Mouse (Mus musculus) heart, postnatal 0 days (tissue): ENCODE measurements around the gene Shh. TPM values are rescaled to one million over a fixed set of nuclear protein-coding genes. Genes with fewer than 3 reads are reported as not detected.

ENCODE experiments used
- ATAC-seq: fragments of 200-750 bp; cut with Nextera tagmentation; 2 replicates; pipeline ENCODE4 v1.8.0; 2017; ENCODE audit warnings: low read depth, moderate number of reproducible peaks, moderate library complexity; ENCODE audit not compliant: insufficient read depth
- DNase-seq: peaks from one replicate; pipeline ENCODE4 v3.0.0-alpha.2; 2016; ENCODE audit warnings: low spot score
- H3K27ac ChIP-seq: fragments of 300-500 bp; sonication (generic); 2 replicates; pipeline ENCODE4 v1.5.1; 2014; ENCODE audit warnings: low read depth, mild to moderate bottlenecking
- H3K27me3 ChIP-seq: fragments of 300-500 bp; sonication (generic); 2 replicates; pipeline ENCODE4 v1.6.1; 2014; ENCODE audit warnings: low read length, mixed read lengths; ENCODE audit not compliant: control insufficient read depth, insufficient read depth
- H3K36me3 ChIP-seq: fragments of 300-500 bp; sonication (generic); replicated peaks from 2 replicates; pipeline ENCODE4 v1.6.1; 2014; ENCODE audit warnings: low read length, mixed read lengths; ENCODE audit not compliant: control insufficient read depth, insufficient read depth
- H3K4me1 ChIP-seq: fragments of 300-500 bp; sonication (generic); 2 replicates; pipeline ENCODE4 v1.6.1; 2014; ENCODE audit warnings: antibody characterized with exemption; ENCODE audit not compliant: control insufficient read depth, insufficient read depth
- H3K4me2 ChIP-seq: fragments of 300-500 bp; sonication (generic); 2 replicates; pipeline ENCODE4 v1.6.1; 2014; ENCODE audit warnings: low read depth, mild to moderate bottlenecking, low read length, moderate library complexity
- H3K4me3 ChIP-seq: fragments of 300-500 bp; sonication (generic); 2 replicates; pipeline ENCODE4 v1.5.1; 2014; ENCODE audit warnings: low read depth, low read length
- H3K9ac ChIP-seq: fragments of 300-500 bp; sonication (generic); replicated peaks from 2 replicates; pipeline ENCODE4 v1.6.1; 2014; ENCODE audit warnings: low read depth, low read length, mixed read lengths
- H3K9me3 ChIP-seq: fragments of 300-500 bp; sonication (generic); replicated peaks from 2 replicates; pipeline ENCODE4 v1.6.1; 2016; ENCODE audit warnings: low read length; ENCODE audit not compliant: control insufficient read depth
- CTCF ChIP-seq: IDR thresholded peaks from 2 replicates; pipeline ENCODE4 v1.5.1; 2016; ENCODE audit warnings: antibody characterized with exemption, control low read depth, low read depth
- EP300 ChIP-seq: IDR thresholded peaks from 2 replicates; pipeline ENCODE4 v1.6.1; 2016; ENCODE audit warnings: antibody characterized with exemption, low read depth
- WGBS: fragments of 180-500 bp; shearing (Covaris S2); extraction: QIAGEN DNeasy Blood & Tissue Kit; methylation state at CpG from one replicate; pipeline ENCODE4 v1.1.7; 2014; 5-methylcytosine and 5-hydroxymethylcytosine counted together
- polyA plus RNA-seq: library from polyadenylated mRNA; unstranded; fragments of >200 nt; fragmentation: Nextera tagmentation; extraction: Ambion mirVana; gene quantifications from 2 replicates; pipeline ENCODE4 v1.2.1, GENCODE M21; 2015
- total RNA-seq: library from RNA; depleted of rRNA; stranded (reverse); fragments of >200 nt; gene quantifications from 2 replicates; pipeline ENCODE4 v1.2.3, GENCODE M21; 2014; ENCODE audit warnings: low replicate concordance; rRNA removed

The Shh gene
- total and polyA plus RNA-seq, 2 experiments from 2014 or later: 0.38 TPM; not detected in 1

DNA sequence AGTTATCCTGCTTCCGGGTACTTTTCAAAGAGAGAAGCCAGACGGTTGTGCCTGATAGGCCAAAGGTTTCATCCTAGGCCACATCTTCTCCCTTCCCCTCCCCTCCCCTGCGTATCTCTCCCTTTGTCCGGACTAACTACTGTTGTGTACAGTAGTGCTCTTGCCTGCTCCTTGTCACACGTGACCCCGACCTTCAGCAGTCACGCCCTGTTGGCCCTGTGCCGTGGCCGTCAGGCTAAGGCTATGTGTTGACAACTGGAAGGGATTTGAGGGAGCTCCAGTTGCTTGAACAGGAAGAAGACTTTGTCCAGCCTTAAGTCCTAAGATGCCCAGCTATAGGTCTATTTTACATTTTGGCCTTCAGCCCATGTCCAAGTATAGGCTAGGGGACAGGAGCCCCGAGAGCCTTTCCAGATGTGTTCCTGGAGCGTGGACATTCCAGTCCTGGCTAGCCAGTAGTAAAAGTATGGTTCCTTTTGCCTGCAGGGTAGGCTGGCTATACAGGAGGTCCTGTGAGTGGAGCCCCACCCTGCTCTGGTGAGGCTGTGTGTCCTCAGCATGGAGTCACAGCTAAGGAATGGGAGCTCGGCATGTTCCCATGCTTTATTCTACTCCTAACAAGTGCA is 47.3 kb downstream of the Shh start:
- Histone ChIP-seq H3K4me3 (no peak overlapping the region), H3K4me2 (no peak overlapping the region), H3K27ac (no peak overlapping the region), H3K27me3 (no peaks in the 10 kb centered on the region), H3K9me3 (no peaks in the 10 kb centered on the region), H3K9ac (no peak overlapping the region), H3K4me1 (no peaks in the 10 kb centered on the region), H3K36me3 (peaks cover 47% of the 10 kb centered on the region)
- ATAC-seq: peak; percentile 78
- 64% methylated on average over 12 of the region's 12 CpGs for WGBS
- TF ChIP-seq EP300 (no peak), CTCF (no peak)
- DNase-seq: peak; percentile 23

DNA sequence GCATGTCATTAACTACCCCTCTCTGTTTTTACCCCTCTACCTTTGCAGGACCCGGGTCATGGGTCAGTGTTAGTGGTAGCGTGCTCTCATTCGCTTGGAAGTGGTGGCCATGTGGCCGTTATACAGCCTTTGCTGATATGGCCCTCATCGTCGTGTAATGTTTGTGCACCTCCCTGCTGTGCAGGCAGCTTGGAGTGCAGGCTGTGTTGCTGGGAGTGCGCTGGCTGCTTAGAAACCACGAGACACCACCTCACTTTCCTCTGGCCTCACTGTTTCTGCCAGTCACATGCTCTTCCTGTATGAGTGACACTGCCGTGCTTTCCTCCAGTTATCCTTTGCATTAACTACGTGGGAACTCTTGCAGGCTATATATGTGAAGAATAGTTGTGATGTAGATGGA is 48.3 kb downstream of the Shh start:
- 80% methylated on average over 10 of the region's 10 CpGs for WGBS
- Histone ChIP-seq H3K9me3 (no peaks in the 10 kb centered on the region), H3K9ac (no peak overlapping the region), H3K4me1 (no peaks in the 10 kb centered on the region), H3K36me3 (peaks cover 57% of the 10 kb centered on the region), H3K27me3 (no peaks in the 10 kb centered on the region), H3K4me2 (no peak overlapping the region), H3K4me3 (no peak overlapping the region), H3K27ac (no peak overlapping the region)
- no peak for ATAC-seq
- TF ChIP-seq EP300: no peak
- no peak for TF ChIP-seq CTCF
- no peak for DNase-seq

DNA sequence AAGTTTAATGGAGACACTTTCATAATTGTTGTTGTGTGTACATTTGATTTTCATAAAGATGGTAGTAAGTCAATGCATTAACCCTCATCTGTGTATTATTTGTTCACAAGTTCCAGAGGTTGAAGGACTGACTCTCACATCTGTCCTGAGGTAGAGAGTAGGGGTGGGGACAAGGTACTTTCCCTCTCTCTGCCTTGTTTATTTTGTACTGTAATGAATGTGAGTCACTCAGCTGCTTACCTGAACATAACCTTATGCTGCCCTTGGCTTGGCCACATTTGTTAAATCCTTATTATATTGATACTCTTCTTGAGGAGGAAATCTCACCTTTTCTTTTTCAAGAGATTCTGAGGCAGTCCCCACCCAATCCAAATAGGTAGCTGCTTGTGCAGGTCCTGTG is 51.0 kb downstream of the Shh start:
- TF ChIP-seq CTCF: no peak
- TF ChIP-seq EP300: no peak
- peaks cover 75% of the 10 kb centered on the region for H3K36me3 ChIP-seq
- H3K27me3 ChIP-seq: no peaks in the 10 kb centered on the region
- DNase-seq (no peak), ATAC-seq (no peak)
- no peaks in the 10 kb centered on the region for H3K4me1 ChIP-seq
- no peak overlapping the region for H3K27ac ChIP-seq
- no peak overlapping the region for H3K4me2 ChIP-seq
- H3K9me3 ChIP-seq: no peaks in the 10 kb centered on the region
- H3K4me3 ChIP-seq: no peak overlapping the region
- H3K9ac ChIP-seq: no peak overlapping the region

DNA sequence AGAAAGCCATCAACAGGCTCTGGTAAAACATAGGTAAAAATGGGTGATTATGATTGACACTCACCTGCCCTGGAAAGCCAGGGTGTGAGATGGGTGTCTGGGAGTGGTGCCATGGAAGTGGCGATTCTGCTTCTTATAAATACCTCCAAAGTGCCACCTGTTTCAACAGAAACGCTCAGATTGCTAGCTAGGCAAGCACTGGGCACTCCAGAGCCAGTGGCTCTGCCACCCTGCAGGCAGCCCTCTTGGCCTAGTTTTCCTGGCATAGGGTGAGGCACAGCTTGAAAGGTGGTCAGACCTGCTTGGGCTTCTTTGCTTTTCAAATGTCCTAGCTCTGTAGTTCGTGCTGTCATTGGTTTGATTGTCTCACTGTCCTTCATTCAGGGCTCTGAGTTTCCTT is 53.0 kb downstream of the Shh start:
- no peak for ATAC-seq
- Histone ChIP-seq H3K4me3 (no peak overlapping the region), H3K9ac (no peak overlapping the region), H3K27ac (no peak overlapping the region), H3K36me3 (peaks cover 86% of the 10 kb centered on the region), H3K4me2 (no peak overlapping the region), H3K9me3 (no peaks in the 10 kb centered on the region), H3K27me3 (no peaks in the 10 kb centered on the region), H3K4me1 (no peaks in the 10 kb centered on the region)
- WGBS: 87% methylated on average over 3 of the region's 3 CpGs
- no peak for TF ChIP-seq EP300
- TF ChIP-seq CTCF: no peak
- DNase-seq: no peak

DNA sequence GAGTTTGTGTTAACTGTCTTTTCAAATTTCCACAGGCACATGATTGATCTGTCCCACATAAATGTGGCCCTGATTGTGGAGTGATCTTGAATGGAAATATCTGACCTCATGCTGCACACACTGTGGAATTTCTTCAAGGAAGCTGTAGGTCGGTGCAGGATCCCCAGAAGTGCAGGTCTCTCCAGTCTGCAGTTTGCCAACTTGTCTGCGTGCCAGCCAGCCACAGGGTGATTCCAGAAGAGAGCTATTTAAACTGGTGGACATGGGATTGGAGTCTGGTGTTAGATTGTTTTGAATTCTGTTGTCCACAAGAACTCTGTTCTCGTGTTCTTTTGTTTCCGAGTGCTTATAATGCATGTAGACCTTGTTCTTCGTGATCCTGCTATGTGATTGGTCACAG is 53.5 kb downstream of the Shh start:
- Histone ChIP-seq H3K36me3 (peaks cover 86% of the 10 kb centered on the region), H3K4me3 (no peak overlapping the region), H3K27ac (no peak overlapping the region), H3K4me1 (no peaks in the 10 kb centered on the region), H3K27me3 (no peaks in the 10 kb centered on the region), H3K4me2 (no peak overlapping the region), H3K9ac (no peak overlapping the region), H3K9me3 (no peaks in the 10 kb centered on the region)
- WGBS: 71% methylated on average over 5 of the region's 5 CpGs
- TF ChIP-seq CTCF: no peak
- no peak for TF ChIP-seq EP300
- DNase-seq (no peak), ATAC-seq (no peak)

DNA sequence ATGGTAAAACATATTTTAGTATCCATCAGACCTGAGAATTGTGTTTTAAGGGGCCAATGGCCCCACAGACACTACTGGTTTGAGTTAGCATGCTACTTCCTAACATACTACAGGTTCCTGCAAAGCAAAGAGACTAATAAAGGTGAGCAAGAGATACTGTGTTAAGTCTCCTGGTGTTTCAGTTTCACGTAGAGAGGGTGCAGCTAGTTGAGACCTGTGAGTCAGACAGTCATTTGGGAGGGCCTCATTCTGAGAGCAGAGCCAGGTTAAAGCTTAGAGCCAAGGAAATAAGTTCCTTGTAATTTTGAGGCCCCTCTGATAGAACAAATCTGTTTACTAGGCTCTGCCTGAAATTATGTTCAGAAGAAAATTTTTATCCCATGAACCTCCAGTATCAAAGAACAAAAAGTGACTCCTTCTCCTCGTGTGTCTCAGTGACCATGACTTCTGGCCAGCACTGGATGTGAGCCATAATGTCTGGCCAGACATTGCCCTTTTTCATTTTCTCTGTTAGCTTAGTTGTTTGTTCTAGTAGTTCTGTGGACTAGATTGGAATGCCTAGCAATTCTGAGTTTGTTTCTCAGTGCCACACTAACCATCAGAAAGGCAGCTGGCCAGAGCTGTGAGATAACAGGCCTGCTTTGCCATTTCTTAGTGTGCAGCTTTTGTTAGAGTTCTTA is 54.9 kb downstream of the Shh start:
- no peaks in the 10 kb centered on the region for H3K4me1 ChIP-seq
- no peak overlapping the region for H3K4me3 ChIP-seq
- peaks cover 81% of the 10 kb centered on the region for H3K36me3 ChIP-seq
- TF ChIP-seq CTCF: no peak
- no peak for TF ChIP-seq EP300
- no peak for DNase-seq
- H3K4me2 ChIP-seq: no peak overlapping the region
- H3K27ac ChIP-seq: no peak overlapping the region
- 66% methylated on average over 2 of the region's 2 CpGs for WGBS
- no peaks in the 10 kb centered on the region for H3K27me3 ChIP-seq
- no peak overlapping the region for H3K9ac ChIP-seq
- ATAC-seq: no peak
- no peaks in the 10 kb centered on the region for H3K9me3 ChIP-seq

Other genes starting within 250 kb of the Shh start
- 0.62 TPM in 1 of 2 replicates, not detected in the other for gene Cnpy1, start 221.4 kb downstream of the Shh start, total RNA-seq
- not detected in 2 replicates for gene Cnpy1, start 221.4 kb downstream of the Shh start, polyA plus RNA-seq
- 16.6 and 17.1 TPM in 2 replicates for gene Rbm33, start 150.1 kb downstream of the Shh start, total RNA-seq
- 6.4 and 6.6 TPM in 2 replicates for gene Rbm33, start 150.1 kb downstream of the Shh start, polyA plus RNA-seq